Mouse (Mus musculus): ENCODE data around the gene Ankrd35. TPM values are rescaled to one million over a fixed set of nuclear protein-coding genes. Genes with fewer than 3 reads are reported as not detected.

Ankrd35 gene
- 0.59 TPM for polyA plus RNA-seq (2015; fragmentation: Illumina TruSeq; extraction: RNeasy Lipid Tissue Mini Kit (QIAGEN cat#74804); ENCODE audit: insufficient read depth, low replicate concordance)

GRCm38 (mm10) chr3:96669727-96670468 lies at the start of gene Ankrd35:
Gene Ankrd35 (plus strand): TSS chr3:96670131.

GRCm38 (mm10) chr3:96629729-96630600 lies 40.0 kb upstream of the Ankrd35 start, which contains the start of gene Rbm8a:
Gene Rbm8a (plus strand): TSS chr3:96629933.

GRCm38 (mm10) chr3:96634928-96635879 lies 34.7 kb upstream of the Ankrd35 start, which contains the start of the genes Pex11b and Gm42957:
Gene Pex11b (plus strand): TSS chr3:96635376.
Gene Gm42957 (plus strand): TSS chr3:96635474.

DNA sequence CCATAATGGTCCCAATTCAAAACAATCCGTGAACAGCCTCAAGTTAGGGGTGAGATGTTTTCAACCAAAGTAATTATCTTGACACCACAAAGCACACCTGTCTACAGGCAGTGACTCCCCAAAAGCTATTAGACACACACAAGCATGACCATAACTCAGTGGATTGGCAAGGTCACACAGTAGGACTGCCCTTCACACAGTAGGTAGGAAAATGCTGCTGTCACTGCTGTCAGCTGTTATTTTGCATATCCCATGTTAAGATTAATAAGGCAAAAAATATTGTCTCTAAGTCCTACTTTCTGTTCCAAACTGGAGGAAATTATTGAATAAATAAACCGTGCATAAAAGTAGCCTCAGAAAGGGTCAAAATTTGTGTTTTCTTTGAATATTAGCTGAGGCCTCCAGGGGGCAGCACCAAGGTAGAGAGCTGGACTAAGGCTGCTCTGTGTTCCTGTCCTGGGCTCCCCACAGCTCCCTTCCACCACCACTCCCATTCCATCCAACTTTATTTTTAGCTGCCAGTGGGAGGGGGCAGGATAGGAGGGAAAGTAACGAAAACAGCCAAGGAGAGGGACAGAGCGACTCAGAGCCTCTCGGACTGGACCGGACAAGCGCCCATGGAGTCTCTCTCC lies 24.8 kb upstream of the Ankrd35 start, which contains the start of gene Itga10:
Itga10 (plus strand) TSS at position 567 of the 632 bp plus-strand sequence.

GRCm38 (mm10) chr3:96696198-96696765 lies 26.4 kb downstream of the Ankrd35 start, which contains the start of gene Pias3:
Gene Pias3 (plus strand): TSS chr3:96696384.

GRCm38 (mm10) chr3:96707903-96708683 lies 38.2 kb downstream of the Ankrd35 start, which contains the start of gene Nudt17:
Gene Nudt17 (minus strand): TSS chr3:96708562.

DNA sequence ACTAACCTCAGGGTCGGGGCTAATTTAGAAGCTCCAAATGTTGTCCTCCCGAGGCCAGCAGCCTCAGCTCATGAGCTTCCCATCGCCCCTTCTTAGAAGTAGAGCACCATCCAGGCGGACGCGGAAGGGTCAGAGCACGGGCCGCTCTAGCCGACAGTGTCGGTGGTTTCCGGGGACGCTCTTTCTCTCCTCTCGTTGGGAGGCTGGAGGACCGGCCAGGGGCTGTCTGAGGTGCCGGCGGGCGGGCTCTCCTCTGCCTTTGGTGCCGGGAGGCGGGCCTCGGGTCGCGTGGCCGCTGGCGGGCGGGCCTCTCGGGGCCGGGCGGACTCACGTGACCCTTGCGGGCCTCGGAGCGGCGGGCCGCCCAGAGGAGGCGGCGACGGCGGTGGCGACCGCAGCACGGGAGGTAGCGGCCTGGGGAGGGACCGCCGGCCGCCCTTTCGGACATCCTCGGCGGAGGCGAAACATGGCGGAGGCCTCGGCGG lies 57.5 kb downstream of the Ankrd35 start, which contains the start of the genes Polr3c and Rnf115:
Polr3c (minus strand) TSS at position 286 of the 485 bp plus-strand sequence.
Rnf115 (plus strand) TSS at position 322 of the 485 bp plus-strand sequence.

Other genes with a start within 250 kb of the Ankrd35 start
- not detected for gene BC107364, start 217.8 kb upstream of the Ankrd35 start, polyA plus RNA-seq (2015; fragmentation: Illumina TruSeq; extraction: RNeasy Lipid Tissue Mini Kit (QIAGEN cat#74804); ENCODE audit: insufficient read depth, low replicate concordance)
- not detected for gene Hfe2, start 145.0 kb upstream of the Ankrd35 start, polyA plus RNA-seq (2015; fragmentation: Illumina TruSeq; extraction: RNeasy Lipid Tissue Mini Kit (QIAGEN cat#74804); ENCODE audit: insufficient read depth, low replicate concordance)
- 638 TPM for gene Txnip, start 112.2 kb upstream of the Ankrd35 start, polyA plus RNA-seq (2015; fragmentation: Illumina TruSeq; extraction: RNeasy Lipid Tissue Mini Kit (QIAGEN cat#74804); ENCODE audit: insufficient read depth, low replicate concordance)
- not detected for gene Gm16253, start 93.1 kb upstream of the Ankrd35 start, polyA plus RNA-seq (2015; fragmentation: Illumina TruSeq; extraction: RNeasy Lipid Tissue Mini Kit (QIAGEN cat#74804); ENCODE audit: insufficient read depth, low replicate concordance)
- gene Polr3gl, start 76.0 kb upstream of the Ankrd35 start, polyA plus RNA-seq (2015; fragmentation: Illumina TruSeq; extraction: RNeasy Lipid Tissue Mini Kit (QIAGEN cat#74804); ENCODE audit: insufficient read depth, low replicate concordance) = 79.5 TPM
- not detected for gene Ankrd34a, start 73.5 kb upstream of the Ankrd35 start, polyA plus RNA-seq (2015; fragmentation: Illumina TruSeq; extraction: RNeasy Lipid Tissue Mini Kit (QIAGEN cat#74804); ENCODE audit: insufficient read depth, low replicate concordance)
- 16.0 TPM for gene Lix1l, start 69.0 kb upstream of the Ankrd35 start, polyA plus RNA-seq (2015; fragmentation: Illumina TruSeq; extraction: RNeasy Lipid Tissue Mini Kit (QIAGEN cat#74804); ENCODE audit: insufficient read depth, low replicate concordance)
- gene Rbm8a, start 40.2 kb upstream of the Ankrd35 start, polyA plus RNA-seq (2015; fragmentation: Illumina TruSeq; extraction: RNeasy Lipid Tissue Mini Kit (QIAGEN cat#74804); ENCODE audit: insufficient read depth, low replicate concordance) = 65.7 TPM
- 34.0 TPM for gene Pex11b, start 34.8 kb upstream of the Ankrd35 start, polyA plus RNA-seq (2015; fragmentation: Illumina TruSeq; extraction: RNeasy Lipid Tissue Mini Kit (QIAGEN cat#74804); ENCODE audit: insufficient read depth, low replicate concordance)
- gene Gm42957, start 34.7 kb upstream of the Ankrd35 start, polyA plus RNA-seq (2015; fragmentation: Illumina TruSeq; extraction: RNeasy Lipid Tissue Mini Kit (QIAGEN cat#74804); ENCODE audit: insufficient read depth, low replicate concordance) = 0.36 TPM
- gene Itga10, start 24.5 kb upstream of the Ankrd35 start, polyA plus RNA-seq (2015; fragmentation: Illumina TruSeq; extraction: RNeasy Lipid Tissue Mini Kit (QIAGEN cat#74804); ENCODE audit: insufficient read depth, low replicate concordance) = 3.7 TPM
- gene Pias3, start 26.3 kb downstream of the Ankrd35 start, polyA plus RNA-seq (2015; fragmentation: Illumina TruSeq; extraction: RNeasy Lipid Tissue Mini Kit (QIAGEN cat#74804); ENCODE audit: insufficient read depth, low replicate concordance) = 28.2 TPM
- gene Nudt17, start 38.4 kb downstream of the Ankrd35 start, polyA plus RNA-seq (2015; fragmentation: Illumina TruSeq; extraction: RNeasy Lipid Tissue Mini Kit (QIAGEN cat#74804); ENCODE audit: insufficient read depth, low replicate concordance) = 2.6 TPM
- gene Polr3c, start 57.5 kb downstream of the Ankrd35 start, polyA plus RNA-seq (2015; fragmentation: Illumina TruSeq; extraction: RNeasy Lipid Tissue Mini Kit (QIAGEN cat#74804); ENCODE audit: insufficient read depth, low replicate concordance) = 52.3 TPM
- gene Rnf115, start 57.5 kb downstream of the Ankrd35 start, polyA plus RNA-seq (2015; fragmentation: Illumina TruSeq; extraction: RNeasy Lipid Tissue Mini Kit (QIAGEN cat#74804); ENCODE audit: insufficient read depth, low replicate concordance) = 88.0 TPM
- 0.10 TPM for gene Pdzk1, start 159.2 kb downstream of the Ankrd35 start, polyA plus RNA-seq (2015; fragmentation: Illumina TruSeq; extraction: RNeasy Lipid Tissue Mini Kit (QIAGEN cat#74804); ENCODE audit: insufficient read depth, low replicate concordance)
- gene Cd160, start 159.2 kb downstream of the Ankrd35 start, polyA plus RNA-seq (2015; fragmentation: Illumina TruSeq; extraction: RNeasy Lipid Tissue Mini Kit (QIAGEN cat#74804); ENCODE audit: insufficient read depth, low replicate concordance) = 14.6 TPM
- gene Gja5, start 234.6 kb downstream of the Ankrd35 start, polyA plus RNA-seq (2015; fragmentation: Illumina TruSeq; extraction: RNeasy Lipid Tissue Mini Kit (QIAGEN cat#74804); ENCODE audit: insufficient read depth, low replicate concordance) = 1.2 TPM
- 14.3 TPM for gene Gpr89, start 235.2 kb downstream of the Ankrd35 start, polyA plus RNA-seq (2015; fragmentation: Illumina TruSeq; extraction: RNeasy Lipid Tissue Mini Kit (QIAGEN cat#74804); ENCODE audit: insufficient read depth, low replicate concordance)